Mouse (Mus musculus) retina, postnatal 1 day (tissue): ENCODE results near the gene Pak1.
A peak's percentile ranks its signal among the peaks of the same experiment; 100 is the strongest.

Experiments used
- DNase-seq: peaks from one replicate; pipeline ENCODE4 v3.0.0-alpha.2; 2012

Pak1 gene

GRCm38 (mm10) chr7:97788190-97788668 is at the start of gene Pak1:
TSS of gene Pak1 (plus strand) at chr7:97788541.
- peak; percentile 87 for DNase-seq

- no peak for DNase-seq
These were observed 47.4 kb upstream of the Pak1 start for GRCm38 (mm10) chr7:97740948-97741347.

- DNase-seq, result no peak
These were observed 46.5 kb upstream of the Pak1 start for GRCm38 (mm10) chr7:97741756-97742291.

GRCm38 (mm10) chr7:97745299-97745698 is 43.0 kb upstream of the Pak1 start:
- DNase-seq, result peak; percentile 80

GRCm38 (mm10) chr7:97747176-97747707 is 41.1 kb upstream of the Pak1 start:
- DNase-seq, result no peak

- DNase-seq, result peak; percentile 83
These were observed 40.4 kb upstream of the Pak1 start for GRCm38 (mm10) chr7:97747787-97748497.

- DNase-seq, result no peak
These were observed 39.7 kb upstream of the Pak1 start for GRCm38 (mm10) chr7:97748527-97749206.

GRCm38 (mm10) chr7:97749207-97750190 is 38.8 kb upstream of the Pak1 start:
- no peak for DNase-seq

- peak; percentile 78 for DNase-seq
These were observed 31.1 kb upstream of the Pak1 start for GRCm38 (mm10) chr7:97756967-97757881.

GRCm38 (mm10) chr7:97764591-97764990 is 23.8 kb upstream of the Pak1 start:
- no peak for DNase-seq

GRCm38 (mm10) chr7:97765181-97765962 is 23.0 kb upstream of the Pak1 start:
- DNase-seq, result no peak

- DNase-seq, result no peak
These were observed 22.4 kb upstream of the Pak1 start for GRCm38 (mm10) chr7:97765963-97766347.

- DNase-seq, result no peak
These were observed 21.8 kb upstream of the Pak1 start for GRCm38 (mm10) chr7:97766406-97767166.

- DNase-seq, result no peak
These were observed 20.5 kb upstream of the Pak1 start for GRCm38 (mm10) chr7:97767841-97768240.

GRCm38 (mm10) chr7:97769020-97769419 is 19.3 kb upstream of the Pak1 start:
- DNase-seq, result no peak

- no peak for DNase-seq
These were observed 17.3 kb upstream of the Pak1 start for GRCm38 (mm10) chr7:97770841-97771620.

GRCm38 (mm10) chr7:97775380-97775779 is 13.0 kb upstream of the Pak1 start:
- DNase-seq, result no peak

GRCm38 (mm10) chr7:97775923-97776322 is 12.4 kb upstream of the Pak1 start:
- no peak for DNase-seq

GRCm38 (mm10) chr7:97777191-97777590 is 11.2 kb upstream of the Pak1 start:
- DNase-seq, result no peak
